Mouse (Mus musculus) stomach, embryonic 14.5 days (tissue): ENCODE results near the gene Adgra1. TPM values are rescaled to one million over a fixed set of nuclear protein-coding genes. Genes with fewer than 3 reads are reported as not detected.

Experiments used
- ATAC-seq: fragments of 200-750 bp; cut with Nextera tagmentation; 2 replicates; pipeline ENCODE4 v1.8.0; 2017; ENCODE audit warnings: low read depth, moderate TSS enrichment; ENCODE audit not compliant: insufficient number of reproducible peaks, insufficient read depth, low FRiP score
- H3K27ac ChIP-seq: fragments of 300-500 bp; sonication (generic); 2 replicates; pipeline ENCODE4 v1.5.1; 2014; ENCODE audit warnings: mild to moderate bottlenecking, low read length, moderate library complexity, mixed read lengths
- H3K27me3 ChIP-seq: fragments of 300-500 bp; sonication (generic); 2 replicates; pipeline ENCODE4 v1.6.1; 2014; ENCODE audit warnings: low read length, control low read depth, mixed read lengths; ENCODE audit not compliant: control insufficient read depth, insufficient read depth
- H3K36me3 ChIP-seq: fragments of 300-500 bp; sonication (generic); 2 replicates; pipeline ENCODE4 v1.6.1; 2014; ENCODE audit warnings: mild to moderate bottlenecking, control low read depth, low read length, moderate library complexity, mixed read lengths; ENCODE audit not compliant: control insufficient read depth, insufficient read depth
- H3K4me1 ChIP-seq: fragments of 300-500 bp; sonication (generic); 2 replicates; pipeline ENCODE4 v1.6.1; 2014; ENCODE audit warnings: low read length, control low read depth, mixed read lengths; ENCODE audit not compliant: control insufficient read depth, insufficient read depth
- H3K4me2 ChIP-seq: fragments of 300-500 bp; sonication (generic); replicated peaks from 2 replicates; pipeline ENCODE4 v1.6.1; 2014; ENCODE audit warnings: low read depth, low read length, control low read depth
- H3K4me3 ChIP-seq: fragments of 300-500 bp; sonication (generic); 2 replicates; pipeline ENCODE4 v1.5.1; 2014; ENCODE audit warnings: low read depth, low read length, control low read depth
- H3K9ac ChIP-seq: fragments of 300-500 bp; sonication (generic); replicated peaks from 2 replicates; pipeline ENCODE4 v1.6.1; 2014; ENCODE audit warnings: low read depth, mild to moderate bottlenecking, control low read depth, low read length, moderate library complexity, mixed read lengths
- H3K9me3 ChIP-seq: fragments of 300-500 bp; sonication (generic); 2 replicates; pipeline ENCODE4 v1.6.1; 2016; ENCODE audit warnings: low read depth, low read length, control low read depth; ENCODE audit not compliant: control insufficient read depth
- WGBS: fragments of 180-500 bp; shearing (Covaris S2); extraction: QIAGEN DNeasy Blood & Tissue Kit; methylation state at CpG from one replicate; pipeline ENCODE4 v1.1.7; 2014; 5-methylcytosine and 5-hydroxymethylcytosine counted together
- polyA plus RNA-seq: library from polyadenylated mRNA; unstranded; fragments of >200 nt; fragmentation: Nextera tagmentation; extraction: Ambion mirVana; gene quantifications from 2 replicates; pipeline ENCODE4 v1.2.1, GENCODE M21; 2014

Gene Adgra1
- polyA plus RNA-seq, 1 experiment from 2014 or later: 1.00 TPM

GRCm38 (mm10) chr7:139894655-139895557, 60.9 kb downstream of the Adgra1 start, which contains the start of gene Kndc1:
TSS of gene Kndc1 (plus strand) at chr7:139894696.
- Histone ChIP-seq H3K27ac (no peak within 1 kb of the TSS), H3K27me3 (peaks cover 16% of the 10 kb centered on the region), H3K9ac (0 out of 2 replicates have a peak within 1 kb of the TSS, but pooled peaks have one; percentile 10), H3K4me1 (no peaks in the 10 kb centered on the region), H3K9me3 (no peaks in the 10 kb centered on the region), H3K4me3 (peak within 1 kb of the TSS; percentile 45), H3K36me3 (no peaks in the 10 kb centered on the region), H3K4me2 (peak within 1 kb of the TSS; percentile 75)
- WGBS: 1% methylated on average over 46 of the region's 50 CpGs
- peak; percentile 57; the same call in 1 of the 2 replicates for ATAC-seq

- Histone ChIP-seq H3K27ac (no peak overlapping the region), H3K4me2 (no peak overlapping the region), H3K9ac (no peak overlapping the region), H3K27me3 (peaks cover 16% of the 10 kb centered on the region), H3K4me3 (no peak overlapping the region), H3K9me3 (no peaks in the 10 kb centered on the region), H3K4me1 (no peaks in the 10 kb centered on the region), H3K36me3 (no peaks in the 10 kb centered on the region)
- 76% methylated on average over 7 of the region's 7 CpGs for WGBS
- ATAC-seq: no peak
Measured at GRCm38 (mm10) chr7:139896271-139896670, 62.3 kb downstream of the Adgra1 start.

GRCm38 (mm10) chr7:139896796-139897195, 62.8 kb downstream of the Adgra1 start:
- Histone ChIP-seq H3K9me3 (no peaks in the 10 kb centered on the region), H3K4me1 (no peaks in the 10 kb centered on the region), H3K4me3 (no peak overlapping the region), H3K27ac (no peak overlapping the region), H3K4me2 (no peak overlapping the region), H3K9ac (no peak overlapping the region), H3K27me3 (peaks cover 16% of the 10 kb centered on the region), H3K36me3 (no peaks in the 10 kb centered on the region)
- ATAC-seq: no peak
- WGBS: 84% methylated on average over 7 of the region's 7 CpGs

- Histone ChIP-seq H3K27ac (no peak overlapping the region), H3K36me3 (no peaks in the 10 kb centered on the region)
- WGBS: 74% methylated on average over 2 of the region's 2 CpGs
Measured at GRCm38 (mm10) chr7:139898606-139899005, 64.6 kb downstream of the Adgra1 start.

GRCm38 (mm10) chr7:139899505-139899904, 65.5 kb downstream of the Adgra1 start:
- no peak for ATAC-seq
- Histone ChIP-seq H3K27me3 (peaks cover 5% of the 10 kb centered on the region; the same call in 1 of the 2 replicates), H3K4me1 (no peaks in the 10 kb centered on the region), H3K36me3 (no peaks in the 10 kb centered on the region), H3K9ac (no peak overlapping the region), H3K9me3 (no peaks in the 10 kb centered on the region), H3K4me2 (no peak overlapping the region), H3K4me3 (no peak overlapping the region), H3K27ac (no peak overlapping the region)
- WGBS: 80% methylated on average over 7 of the region's 7 CpGs

More at GRCm38 (mm10) chr7:139898606-139899005, 64.6 kb downstream of the Adgra1 start:
- Histone ChIP-seq H3K4me2 (no peak overlapping the region), H3K4me3 (no peak overlapping the region), H3K9me3 (no peaks in the 10 kb centered on the region), H3K9ac (no peak overlapping the region), H3K27me3 (peaks cover 13% of the 10 kb centered on the region), H3K4me1 (no peaks in the 10 kb centered on the region)
- ATAC-seq: no peak

GRCm38 (mm10) chr7:139900456-139900855, 66.5 kb downstream of the Adgra1 start:
- H3K9ac ChIP-seq: no peak overlapping the region
- WGBS: 93% methylated on average over 7 of the region's 7 CpGs

GRCm38 (mm10) chr7:139900896-139901295, 66.9 kb downstream of the Adgra1 start:
- Histone ChIP-seq H3K36me3 (no peaks in the 10 kb centered on the region), H3K9me3 (no peaks in the 10 kb centered on the region), H3K27me3 (no peaks in the 10 kb centered on the region), H3K27ac (no peak overlapping the region), H3K9ac (no peak overlapping the region), H3K4me2 (no peak overlapping the region), H3K4me3 (no peak overlapping the region), H3K4me1 (no peaks in the 10 kb centered on the region)
- no peak for ATAC-seq
- 85% methylated on average over 6 of the region's 6 CpGs for WGBS

More at GRCm38 (mm10) chr7:139900456-139900855, 66.5 kb downstream of the Adgra1 start:
- no peak for ATAC-seq
- no peak overlapping the region for H3K4me2 ChIP-seq
- no peak overlapping the region for H3K27ac ChIP-seq
- H3K36me3 ChIP-seq: no peaks in the 10 kb centered on the region
- no peaks in the 10 kb centered on the region for H3K9me3 ChIP-seq
- H3K4me3 ChIP-seq: no peak overlapping the region
- H3K4me1 ChIP-seq: no peaks in the 10 kb centered on the region
- H3K27me3 ChIP-seq: no peaks in the 10 kb centered on the region

GRCm38 (mm10) chr7:139901981-139902380, 68.0 kb downstream of the Adgra1 start:
- Histone ChIP-seq H3K36me3 (no peaks in the 10 kb centered on the region), H3K4me1 (no peaks in the 10 kb centered on the region), H3K27ac (no peak overlapping the region), H3K4me2 (no peak overlapping the region), H3K4me3 (no peak overlapping the region), H3K9me3 (no peaks in the 10 kb centered on the region), H3K27me3 (no peaks in the 10 kb centered on the region), H3K9ac (no peak overlapping the region)
- ATAC-seq: no peak
- WGBS: 50% methylated on average over 1 of the region's 1 CpGs
